ENCODE assay signal across 8 mouse cellular contexts in genomic region chr7:29523700-29524099, GRCm38 (mm10). TPM values are rescaled to one million over a fixed set of nuclear protein-coding genes. Genes with fewer than 3 reads are reported as not detected.
A peak's percentile ranks its signal among the peaks of the same experiment; 100 is the strongest.
DNase-seq lines count a peak whose midpoint lies in the region; ATAC-seq and TF ChIP-seq lines count a peak whose summit lies in the region.

No protein-coding gene starts in this region.

- H3K27me3 ChIP-seq in forebrain, embryonic 10.5 days (ENCODE audit: poor library complexity, severe bottlenecking): peaks cover 5% of the 10 kb centered on the region; the same call in 1 of the 2 replicates
- H3K27me3 ChIP-seq in forebrain, embryonic 12.5 days: no peaks in the 10 kb centered on the region
- no peaks in the 10 kb centered on the region for H3K27me3 ChIP-seq in embryonic facial prominence, embryonic 10.5 days (replicated peaks; ENCODE audit: low read depth, poor library complexity, severe bottlenecking)
- peaks cover 22% of the 10 kb centered on the region; the same call in 1 of the 2 replicates for H3K27me3 ChIP-seq in heart, postnatal 0 days (ENCODE audit: control insufficient read depth, insufficient read depth, low read length)
- H3K27me3 ChIP-seq in midbrain, embryonic 13.5 days: 0 out of 2 replicates have a peak, but pooled peaks cover 2% of the 10 kb centered on the region
- H3K27me3 ChIP-seq in splenic B cell, adult 2 months (ENCODE audit: control insufficient read depth, insufficient read depth, low read length, poor library complexity, severe bottlenecking): no peaks in the 10 kb centered on the region

- no peak overlapping the region for H3K9ac ChIP-seq in forebrain, embryonic 12.5 days
- no peak overlapping the region for H3K9ac ChIP-seq in heart, postnatal 0 days (replicated peaks; ENCODE audit: low read depth, low read length)
- no peak overlapping the region for H3K9ac ChIP-seq in midbrain, embryonic 13.5 days (replicated peaks)

- no peak overlapping the region for H3K27ac ChIP-seq in forebrain, embryonic 10.5 days
- H3K27ac ChIP-seq in forebrain, embryonic 12.5 days: no peak overlapping the region
- no peak overlapping the region for H3K27ac ChIP-seq in embryonic facial prominence, embryonic 10.5 days (replicated peaks)
- H3K27ac ChIP-seq in heart, postnatal 0 days (ENCODE audit: low read depth): no peak overlapping the region
- no peak overlapping the region for H3K27ac ChIP-seq in midbrain, embryonic 13.5 days

- TF ChIP-seq CTCF in heart, postnatal 0 days (IDR thresholded peaks at IDR 0.05; ENCODE audit: low read depth): peak; percentile 90

- no peak overlapping the region for H3K4me2 ChIP-seq in forebrain, embryonic 12.5 days
- no peak overlapping the region for H3K4me2 ChIP-seq in heart, postnatal 0 days (ENCODE audit: low read depth, low read length)
- H3K4me2 ChIP-seq in midbrain, embryonic 13.5 days (replicated peaks): no peak overlapping the region

- peaks cover 8% of the 10 kb centered on the region for H3K4me1 ChIP-seq in forebrain, embryonic 10.5 days
- peaks cover 6% of the 10 kb centered on the region for H3K4me1 ChIP-seq in forebrain, embryonic 12.5 days
- H3K4me1 ChIP-seq in embryonic facial prominence, embryonic 10.5 days: peaks cover 6% of the 10 kb centered on the region; the same call in 1 of the 2 replicates
- H3K4me1 ChIP-seq in heart, postnatal 0 days (ENCODE audit: control insufficient read depth, insufficient read depth): peaks cover 3% of the 10 kb centered on the region; the same call in 1 of the 2 replicates
- H3K4me1 ChIP-seq in midbrain, embryonic 13.5 days (replicated peaks): no peaks in the 10 kb centered on the region

- H3K9me3 ChIP-seq in forebrain, embryonic 10.5 days: no peaks in the 10 kb centered on the region
- H3K9me3 ChIP-seq in forebrain, embryonic 12.5 days: no peaks in the 10 kb centered on the region
- no peaks in the 10 kb centered on the region for H3K9me3 ChIP-seq in embryonic facial prominence, embryonic 10.5 days
- H3K9me3 ChIP-seq in heart, postnatal 0 days (replicated peaks; ENCODE audit: control insufficient read depth, low read length): no peaks in the 10 kb centered on the region
- no peaks in the 10 kb centered on the region for H3K9me3 ChIP-seq in midbrain, embryonic 13.5 days

- no peak overlapping the region for H3K4me3 ChIP-seq in forebrain, embryonic 10.5 days
- no peak overlapping the region for H3K4me3 ChIP-seq in forebrain, embryonic 12.5 days (replicated peaks)
- H3K4me3 ChIP-seq in embryonic facial prominence, embryonic 10.5 days: no peak overlapping the region; the same call in 1 of the 2 replicates
- no peak overlapping the region for H3K4me3 ChIP-seq in heart, postnatal 0 days (ENCODE audit: low read depth, low read length)
- no peak overlapping the region for H3K4me3 ChIP-seq in midbrain, embryonic 13.5 days (replicated peaks)

- DNase-seq in forebrain, embryonic 10.5 days (ENCODE audit: extremely low spot score, low spot score): peak; percentile 77
- peak; percentile 75 for DNase-seq in adrenal gland, postnatal 25 days
- DNase-seq in embryonic facial prominence, embryonic 10.5 days (ENCODE audit: low spot score): peak; percentile 77
- DNase-seq in heart, postnatal 0 days (ENCODE audit: low spot score): peak; percentile 60
- DNase-seq in left cerebral cortex, adult 11 months (ENCODE audit: low spot score): peak; percentile 48
- peak; percentile 72 for DNase-seq in splenic B cell, adult 2 months (ENCODE audit: low read depth, low spot score)

- TF ChIP-seq EP300 in heart, postnatal 0 days (IDR thresholded peaks at IDR 0.05; ENCODE audit: low read depth): no peak

- no peaks in the 10 kb centered on the region for H3K36me3 ChIP-seq in forebrain, embryonic 10.5 days (replicated peaks)
- H3K36me3 ChIP-seq in forebrain, embryonic 12.5 days (replicated peaks): no peaks in the 10 kb centered on the region
- no peaks in the 10 kb centered on the region for H3K36me3 ChIP-seq in embryonic facial prominence, embryonic 10.5 days (replicated peaks)
- H3K36me3 ChIP-seq in heart, postnatal 0 days (replicated peaks; ENCODE audit: control insufficient read depth, insufficient read depth, low read length): no peaks in the 10 kb centered on the region
- H3K36me3 ChIP-seq in midbrain, embryonic 13.5 days: no peaks in the 10 kb centered on the region
- H3K36me3 ChIP-seq in splenic B cell, adult 2 months (ENCODE audit: control insufficient read depth, insufficient read depth, low read length, poor library complexity, severe bottlenecking): no peaks in the 10 kb centered on the region

- 3% methylated on average over 5 of the region's 5 CpGs for WGBS in forebrain, embryonic 10.5 days
- 2% methylated on average over 5 of the region's 5 CpGs for WGBS in forebrain, embryonic 12.5 days
- WGBS in embryonic facial prominence, embryonic 10.5 days: 5% methylated on average over 5 of the region's 5 CpGs
- under 1% methylated on average over 5 of the region's 5 CpGs for WGBS in heart, postnatal 0 days
- WGBS in midbrain, embryonic 13.5 days: 2% methylated on average over 5 of the region's 5 CpGs

- ATAC-seq in forebrain, embryonic 12.5 days (ENCODE audit: low FRiP score): no peak
- ATAC-seq in heart, postnatal 0 days (ENCODE audit: insufficient read depth, low read depth): 0 out of 2 replicates have a peak, but pooled peaks have one; percentile 31
- ATAC-seq in midbrain, embryonic 13.5 days: peak; percentile 16

RNA-seq across cellular contexts. Expression of gene Sipa1l3, which starts 5.3 kb away (rescaled TPM):
- polyA plus RNA-seq in forebrain, embryonic 10.5 days (2016; fragmentation: Nextera tagmentation; extraction: Ambion mirVana): 9.3 and 12.4 TPM in 2 replicates
- polyA plus RNA-seq in forebrain, embryonic 12.5 days (2016; fragmentation: Nextera tagmentation; extraction: Ambion mirVana): 12.3 and 14.6 TPM in 2 replicates
- total RNA-seq in adrenal gland, postnatal 25 days (2021): 36.3 and 36.6 TPM in 2 replicates
- 9.2 and 10.5 TPM in 2 replicates for polyA plus RNA-seq in embryonic facial prominence, embryonic 10.5 days (2016; fragmentation: Nextera tagmentation; extraction: Ambion mirVana)
- 16.2 and 18.0 TPM in 2 replicates for total RNA-seq in heart, postnatal 0 days (2014; rRNA removed; ENCODE audit: low replicate concordance)
- polyA plus RNA-seq in heart, postnatal 0 days (2015; fragmentation: Nextera tagmentation; extraction: Ambion mirVana): 1.4 and 1.7 TPM in 2 replicates
- 14.8 and 15.2 TPM in 2 replicates for polyA plus RNA-seq in midbrain, embryonic 13.5 days (2015; fragmentation: Nextera tagmentation; extraction: Ambion mirVana)
